Mouse (Mus musculus): Measurements from ENCODE around the gene Sh2d3c. TPM values are rescaled to one million over a fixed set of nuclear protein-coding genes. Genes with fewer than 3 reads are reported as not detected.
A peak's percentile ranks its signal among the peaks of the same experiment; 100 is the strongest.

Sh2d3c gene
- polyA plus RNA-seq, 1 experiment from 2014 or later = 37.8 TPM

DNA sequence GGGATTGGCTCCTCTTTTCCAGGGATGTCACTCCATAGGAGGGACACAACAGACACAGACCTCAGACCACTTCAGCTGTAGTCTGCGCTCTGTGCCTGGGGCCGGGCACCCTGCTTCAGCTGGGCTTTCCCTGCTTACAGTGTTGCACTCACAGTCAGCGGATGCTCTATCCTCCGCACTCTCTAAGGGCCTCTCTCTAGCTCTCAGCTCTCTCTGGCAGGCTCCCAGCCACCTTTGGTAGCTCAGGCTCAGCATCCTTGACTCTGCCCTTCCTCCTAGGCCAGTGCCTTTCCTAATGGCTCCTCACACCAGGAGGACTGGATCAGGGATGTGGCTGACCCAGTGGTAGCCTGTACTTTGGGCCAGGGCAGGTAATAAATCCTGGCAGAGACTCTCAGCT is 11.1 kb downstream of the Sh2d3c start:
- Histone ChIP-seq H3K27ac (no peak overlapping the region), H3K4me2 (replicated peaks) (no peak overlapping the region), H3K9ac (replicated peaks) (no peak overlapping the region), H3K4me1 (replicated peaks) (peaks cover 12% of the 10 kb centered on the region), H3K27me3 (no peaks in the 10 kb centered on the region), H3K36me3 (no peaks in the 10 kb centered on the region), H3K9me3 (no peaks in the 10 kb centered on the region), H3K4me3 (replicated peaks) (no peak overlapping the region)
- no peak for ATAC-seq
- WGBS = 78% methylated on average over 4 of the region's 4 CpGs

DNA sequence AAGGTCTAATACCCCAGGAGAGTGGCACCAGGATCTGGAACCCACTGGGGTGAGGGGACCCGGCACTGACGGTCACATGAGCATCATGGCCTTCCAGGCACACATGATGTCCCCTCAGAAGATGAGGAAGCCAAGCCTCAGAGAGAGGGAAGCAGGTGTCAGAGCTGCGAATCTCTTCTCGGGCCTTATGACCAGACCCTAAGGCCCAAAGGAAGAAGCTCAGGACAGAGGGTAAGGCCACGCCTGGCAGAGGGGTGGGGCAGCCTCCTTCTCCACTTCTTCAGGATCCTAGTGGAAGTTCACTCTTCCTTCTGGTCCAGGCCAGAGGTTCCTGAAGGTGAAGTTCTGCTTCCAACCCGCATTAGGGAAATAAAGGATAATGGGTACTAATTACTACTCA is 11.8 kb downstream of the Sh2d3c start:
- Histone ChIP-seq H3K36me3 (no peaks in the 10 kb centered on the region), H3K27me3 (no peaks in the 10 kb centered on the region), H3K9ac (replicated peaks) (no peak overlapping the region), H3K9me3 (no peaks in the 10 kb centered on the region), H3K4me2 (replicated peaks) (no peak overlapping the region), H3K27ac (no peak overlapping the region), H3K4me1 (replicated peaks) (peaks cover 8% of the 10 kb centered on the region), H3K4me3 (replicated peaks) (no peak overlapping the region)
- WGBS = 85% methylated on average over 6 of the region's 6 CpGs
- no peak for ATAC-seq

DNA sequence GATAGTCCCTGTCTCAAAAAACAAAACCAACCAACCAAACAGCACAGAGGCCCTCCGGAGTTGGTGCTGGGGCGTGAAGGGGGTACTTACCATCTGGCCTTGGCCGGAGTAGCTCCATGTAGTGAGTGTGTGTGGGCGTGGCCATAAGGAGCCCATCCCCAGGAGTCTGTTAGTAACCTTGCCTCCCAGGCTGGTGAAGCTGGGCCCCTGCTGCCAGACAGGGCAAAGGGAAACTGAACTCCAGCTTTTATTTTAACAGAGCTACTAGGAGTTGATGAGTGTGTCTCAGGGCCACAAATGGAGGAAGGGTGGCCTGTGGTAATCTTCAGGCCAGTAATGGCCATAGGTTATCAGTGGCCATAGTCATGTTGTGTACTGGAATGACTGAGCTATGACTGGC is 13.6 kb downstream of the Sh2d3c start:
- H3K9ac ChIP-seq (replicated peaks) = no peak overlapping the region
- H3K4me3 ChIP-seq (replicated peaks) = no peak overlapping the region
- no peaks in the 10 kb centered on the region for H3K27me3 ChIP-seq
- H3K27ac ChIP-seq = no peak overlapping the region; the same call in 1 of the 2 replicates
- H3K9me3 ChIP-seq = no peaks in the 10 kb centered on the region
- H3K36me3 ChIP-seq = no peaks in the 10 kb centered on the region
- H3K4me1 ChIP-seq (replicated peaks) = peaks cover 9% of the 10 kb centered on the region; the same call in 1 of the 2 replicates
- WGBS = 35% methylated on average over 4 of the region's 4 CpGs
- H3K4me2 ChIP-seq (replicated peaks) = no peak overlapping the region
- 0 out of 2 replicates have a peak, but pooled peaks have one; percentile 10 for ATAC-seq

DNA sequence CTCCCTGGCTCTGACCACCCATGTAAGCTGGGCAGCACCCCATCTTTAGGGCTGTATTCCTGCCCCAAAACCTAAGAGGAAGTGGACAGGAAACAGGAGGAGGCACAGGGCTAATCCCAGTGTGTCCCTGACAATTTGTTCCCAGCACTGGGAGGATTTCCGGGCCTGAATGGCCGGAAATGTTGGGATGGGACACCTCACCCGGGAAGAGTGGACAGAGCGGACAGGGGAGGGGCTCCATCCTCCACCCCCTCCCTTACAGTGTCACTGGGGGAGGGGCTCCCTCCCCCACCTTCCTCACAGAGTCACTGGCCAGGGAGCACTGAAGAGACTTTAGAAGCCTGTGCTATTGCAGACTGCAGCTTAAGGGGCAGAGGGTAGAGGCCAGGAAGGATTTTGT is 14.1 kb downstream of the Sh2d3c start:
- Histone ChIP-seq H3K9ac (replicated peaks) (no peak overlapping the region), H3K4me3 (replicated peaks) (no peak overlapping the region), H3K36me3 (no peaks in the 10 kb centered on the region), H3K27me3 (peaks cover 4% of the 10 kb centered on the region; the same call in 1 of the 2 replicates), H3K27ac (no peak overlapping the region; the same call in 1 of the 2 replicates), H3K4me2 (replicated peaks) (no peak overlapping the region), H3K4me1 (replicated peaks) (peaks cover 13% of the 10 kb centered on the region), H3K9me3 (no peaks in the 10 kb centered on the region)
- WGBS = 51% methylated on average over 4 of the region's 4 CpGs
- ATAC-seq = no peak

DNA sequence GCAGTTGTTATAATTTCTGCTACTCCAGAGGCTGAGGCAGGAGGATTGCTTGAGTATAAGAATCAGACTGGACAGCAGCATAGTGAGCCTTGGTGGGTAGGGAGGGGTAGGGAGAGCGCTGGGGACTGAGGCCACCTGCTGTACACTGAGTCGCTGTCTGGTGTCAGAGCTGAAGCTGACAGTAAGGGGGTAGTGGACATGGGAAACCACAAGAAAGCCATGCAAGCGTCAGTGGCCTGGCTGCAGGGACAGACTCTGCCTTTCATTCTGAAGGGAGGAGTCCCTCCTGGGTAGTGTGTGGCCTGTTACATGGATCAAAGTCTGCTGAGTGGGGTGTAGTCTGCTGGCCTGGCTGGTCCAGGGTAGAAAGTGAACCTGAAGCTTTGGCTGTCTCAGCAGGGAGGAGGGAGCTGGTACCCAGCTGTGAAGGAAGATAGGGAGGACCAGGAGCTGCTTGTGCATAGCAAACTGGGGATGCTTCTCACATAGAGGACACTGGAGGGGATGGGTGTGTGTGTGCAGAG is 15.5 kb downstream of the Sh2d3c start:
- no peaks in the 10 kb centered on the region for H3K36me3 ChIP-seq
- no peaks in the 10 kb centered on the region for H3K9me3 ChIP-seq
- H3K27ac ChIP-seq = no peak overlapping the region
- no peak for ATAC-seq
- peaks cover 4% of the 10 kb centered on the region; the same call in 1 of the 2 replicates for H3K27me3 ChIP-seq
- H3K9ac ChIP-seq (replicated peaks) = no peak overlapping the region
- H3K4me2 ChIP-seq (replicated peaks) = no peak overlapping the region
- no peak overlapping the region for H3K4me3 ChIP-seq (replicated peaks)
- 22% methylated on average over 3 of the region's 3 CpGs for WGBS
- H3K4me1 ChIP-seq (replicated peaks) = peaks cover 18% of the 10 kb centered on the region; the same call in 1 of the 2 replicates

DNA sequence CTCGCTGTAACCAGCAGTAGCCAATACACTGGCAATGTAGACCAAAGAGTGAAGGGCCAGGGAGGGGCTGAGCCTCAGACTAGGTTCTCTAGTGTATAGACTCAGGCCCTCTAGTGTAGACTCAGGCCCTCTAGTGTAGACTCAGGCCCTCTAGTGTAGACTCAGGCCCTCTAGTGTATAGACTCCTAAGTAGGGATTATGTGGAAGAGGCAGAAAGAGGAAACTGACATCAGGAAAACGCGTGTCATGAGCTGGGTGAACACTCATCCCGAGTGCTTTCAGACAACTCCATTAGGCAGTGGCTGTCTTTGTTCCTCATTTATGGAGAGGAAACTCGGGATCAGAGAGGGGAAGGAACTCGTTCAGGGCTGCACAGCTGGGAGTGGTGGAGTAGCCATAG is 16.2 kb downstream of the Sh2d3c start:
- H3K4me1 ChIP-seq (replicated peaks) = peaks cover 18% of the 10 kb centered on the region
- no peak overlapping the region for H3K4me3 ChIP-seq (replicated peaks)
- 53% methylated on average over 6 of the region's 6 CpGs for WGBS
- ATAC-seq = no peak
- H3K27me3 ChIP-seq = peaks cover 4% of the 10 kb centered on the region; the same call in 1 of the 2 replicates
- no peaks in the 10 kb centered on the region for H3K36me3 ChIP-seq
- H3K27ac ChIP-seq = no peak overlapping the region
- no peaks in the 10 kb centered on the region for H3K9me3 ChIP-seq
- no peak overlapping the region for H3K4me2 ChIP-seq (replicated peaks)
- H3K9ac ChIP-seq (replicated peaks) = no peak overlapping the region

DNA sequence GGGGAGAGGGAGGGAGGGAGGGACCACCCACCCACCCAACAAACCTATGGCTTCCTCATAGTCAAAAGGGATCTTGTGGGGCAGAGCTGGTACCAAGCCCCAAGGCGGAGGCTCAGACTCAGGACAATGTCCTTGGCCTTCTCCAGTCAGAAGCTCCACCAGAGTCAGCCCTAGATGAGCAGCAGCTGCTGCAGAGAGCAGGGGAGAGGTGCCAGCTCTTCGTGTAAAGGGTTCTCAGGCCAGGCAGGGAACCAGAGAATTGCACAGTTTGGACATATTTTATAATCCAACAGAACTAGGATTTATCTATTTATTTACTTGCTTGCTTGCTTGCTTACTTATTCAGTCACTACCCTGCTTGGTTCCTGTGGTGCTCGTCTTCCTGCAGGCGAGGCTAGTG is 18.5 kb downstream of the Sh2d3c start:
- peaks cover 39% of the 10 kb centered on the region for H3K4me1 ChIP-seq (replicated peaks)
- H3K27me3 ChIP-seq = peaks cover 4% of the 10 kb centered on the region; the same call in 1 of the 2 replicates
- H3K9me3 ChIP-seq = no peaks in the 10 kb centered on the region
- no peaks in the 10 kb centered on the region for H3K36me3 ChIP-seq
- ATAC-seq = no peak
- H3K4me3 ChIP-seq (replicated peaks) = no peak overlapping the region
- H3K27ac ChIP-seq = no peak overlapping the region
- H3K4me2 ChIP-seq (replicated peaks) = no peak overlapping the region
- 0 out of 2 replicates have a peak overlapping the region, but pooled peaks have one; percentile 21 for H3K9ac ChIP-seq (replicated peaks)
- WGBS = 71% methylated on average over 4 of the region's 4 CpGs

DNA sequence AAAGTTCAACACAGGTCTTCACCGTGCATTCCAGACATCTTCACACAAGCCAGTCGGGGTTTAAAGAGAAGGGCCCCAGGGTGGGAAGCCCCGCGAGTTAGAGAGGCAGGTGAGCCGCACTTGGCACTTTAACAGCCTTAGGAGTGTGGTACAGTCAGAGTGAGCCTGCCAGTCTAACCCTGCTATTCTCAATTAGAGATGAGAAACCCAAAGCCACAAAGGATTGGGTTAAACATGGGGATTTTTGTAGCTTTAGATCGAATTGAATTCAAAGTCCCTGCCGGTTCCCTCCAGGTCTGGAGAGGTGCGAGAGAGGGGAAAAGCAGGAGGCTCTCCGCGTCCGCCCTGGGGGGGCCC is 20.0 kb downstream of the Sh2d3c start, which contains the start of gene 6330409D20Rik:
6330409D20Rik (minus strand) TSS at position 101 of the 357 bp plus-strand sequence.
- Histone ChIP-seq H3K4me1 (replicated peaks) (peaks cover 44% of the 10 kb centered on the region), H3K36me3 (peaks cover 15% of the 10 kb centered on the region), H3K9me3 (no peaks in the 10 kb centered on the region), H3K4me2 (replicated peaks) (peak within 1 kb of the TSS; percentile 84), H3K27me3 (peaks cover 4% of the 10 kb centered on the region; the same call in 1 of the 2 replicates), H3K27ac (peak within 1 kb of the TSS; percentile 88), H3K9ac (replicated peaks) (peak within 1 kb of the TSS; percentile 87), H3K4me3 (replicated peaks) (peak within 1 kb of the TSS; percentile 75)
- ATAC-seq = peak; percentile 6; the same call in 1 of the 2 replicates
- WGBS = 8% methylated on average over 11 of the region's 11 CpGs

DNA sequence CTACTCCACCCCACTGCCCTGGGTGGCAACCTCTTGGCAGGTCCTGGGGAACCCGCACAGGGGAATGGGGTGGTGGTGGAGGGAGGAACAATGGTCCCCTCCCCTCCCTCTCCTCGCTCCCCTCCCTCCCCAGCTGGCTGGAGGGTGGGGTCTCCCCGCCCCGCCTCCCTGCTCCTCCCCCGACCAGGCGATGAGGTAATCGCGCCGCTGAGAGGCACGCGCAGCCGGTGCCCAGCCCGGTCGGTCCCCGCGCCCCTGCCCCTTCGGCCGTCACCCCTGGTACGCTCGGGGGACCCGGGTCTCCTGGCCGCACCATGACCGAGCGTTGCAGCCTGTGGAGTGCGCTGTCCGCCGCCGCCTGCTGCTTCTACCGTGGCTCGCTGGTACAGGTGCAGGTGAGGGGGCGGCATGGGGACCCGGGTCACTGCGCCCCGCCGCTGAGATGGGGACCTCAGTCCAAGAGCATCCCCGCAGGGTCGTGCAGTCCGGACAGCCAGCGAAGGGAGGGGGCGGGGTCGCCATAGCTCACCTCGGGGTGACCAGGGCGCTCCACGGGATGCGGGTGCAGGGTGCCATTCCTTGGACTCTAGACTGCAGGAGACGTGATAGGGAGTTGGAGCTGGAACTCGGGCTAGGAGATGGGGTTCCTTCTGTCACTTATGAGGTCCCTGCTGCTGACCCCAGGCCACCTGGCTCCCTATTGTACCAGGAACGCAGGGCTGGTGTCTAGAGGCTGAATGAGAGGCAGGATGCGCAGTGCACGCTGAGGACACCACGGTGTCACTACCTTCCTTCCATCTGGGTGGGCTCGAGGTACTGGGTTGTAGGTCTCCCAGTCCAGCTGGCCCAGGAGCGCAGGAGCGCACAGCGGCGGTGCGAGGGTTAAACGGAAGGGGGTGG is 20.7 kb downstream of the Sh2d3c start:
- Histone ChIP-seq H3K9me3 (no peaks in the 10 kb centered on the region), H3K4me2 (replicated peaks) (peak overlapping the region; percentile 84), H3K36me3 (peaks cover 21% of the 10 kb centered on the region), H3K4me1 (replicated peaks) (peaks cover 44% of the 10 kb centered on the region), H3K4me3 (replicated peaks) (peak overlapping the region; percentile 75), H3K27ac (peak overlapping the region; percentile 88), H3K9ac (replicated peaks) (peak overlapping the region; percentile 87), H3K27me3 (peaks cover 4% of the 10 kb centered on the region; the same call in 1 of the 2 replicates)
- peak; percentile 56 for ATAC-seq
- 2% methylated on average over 51 of the region's 58 CpGs for WGBS

DNA sequence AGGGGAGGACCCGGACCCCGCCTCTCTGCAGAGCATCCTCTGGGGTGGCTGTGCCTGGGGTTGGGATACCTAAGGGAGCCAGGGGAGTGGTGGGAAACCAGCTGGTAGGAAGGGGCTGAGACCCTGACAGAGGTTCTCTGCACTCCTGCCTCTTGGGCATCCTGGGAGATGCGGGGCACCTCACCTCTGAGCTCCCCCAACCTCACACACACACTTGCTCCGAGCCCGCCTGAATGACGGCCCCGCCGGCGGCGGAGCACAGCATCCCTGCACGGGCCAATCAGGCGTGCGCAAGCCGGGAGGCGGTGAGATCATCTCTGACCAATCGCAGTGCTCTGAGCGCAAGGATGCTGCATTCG is 21.3 kb downstream of the Sh2d3c start:
- 1% methylated on average over 12 of the region's 18 CpGs for WGBS
- peaks cover 44% of the 10 kb centered on the region for H3K4me1 ChIP-seq (replicated peaks)
- ATAC-seq = peak; percentile 94

DNA sequence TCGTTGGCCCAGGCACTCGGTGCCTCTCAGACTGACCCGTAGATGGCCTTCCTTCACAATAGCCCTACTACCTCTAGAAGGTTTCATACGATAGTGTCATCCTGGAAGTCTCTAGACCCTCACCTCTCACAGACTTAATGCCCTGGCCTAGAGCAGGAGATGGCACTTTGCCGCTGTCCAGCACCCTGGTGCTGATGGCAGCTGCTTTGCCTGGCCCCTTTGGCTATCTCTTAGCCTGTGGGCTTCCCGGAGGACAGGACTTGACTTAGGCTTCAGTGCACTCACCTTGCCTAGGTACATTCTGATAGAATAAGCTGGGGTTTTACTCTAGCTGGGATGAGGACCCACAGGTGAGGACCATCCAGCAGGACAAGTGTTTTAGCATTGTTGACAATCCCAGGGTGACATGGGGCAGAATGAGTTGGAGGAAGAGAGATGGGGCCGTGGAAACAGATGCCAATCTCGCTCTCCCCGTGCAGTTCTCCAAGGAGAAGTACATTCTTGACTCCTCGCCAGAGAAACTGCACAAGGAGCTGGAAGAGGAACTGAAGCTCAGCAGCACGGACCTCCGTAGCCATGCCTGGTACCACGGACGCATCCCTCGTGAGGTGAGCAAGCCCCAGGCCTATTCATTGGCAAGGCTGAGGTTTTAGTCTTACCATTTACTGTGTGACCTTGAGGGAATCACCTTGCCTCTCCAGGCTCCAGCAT is 23.6 kb downstream of the Sh2d3c start:
- Histone ChIP-seq H3K4me1 (replicated peaks) (peaks cover 40% of the 10 kb centered on the region), H3K27ac (no peak overlapping the region), H3K9me3 (no peaks in the 10 kb centered on the region), H3K9ac (replicated peaks) (peak overlapping the region; percentile 32; the same call in 1 of the 2 replicates), H3K27me3 (peaks cover 4% of the 10 kb centered on the region; the same call in 1 of the 2 replicates), H3K4me3 (replicated peaks) (no peak overlapping the region), H3K4me2 (replicated peaks) (no peak overlapping the region), H3K36me3 (peaks cover 47% of the 10 kb centered on the region)
- no peak for ATAC-seq
- WGBS = 82% methylated on average over 15 of the region's 15 CpGs

More for the DNA sequence above, 21.3 kb downstream of the Sh2d3c start:
- Histone ChIP-seq H3K36me3 (peaks cover 28% of the 10 kb centered on the region), H3K4me3 (replicated peaks) (peak overlapping the region; percentile 75), H3K4me2 (replicated peaks) (peak overlapping the region; percentile 84), H3K27me3 (peaks cover 4% of the 10 kb centered on the region; the same call in 1 of the 2 replicates), H3K9me3 (no peaks in the 10 kb centered on the region), H3K9ac (replicated peaks) (peak overlapping the region; percentile 87), H3K27ac (peak overlapping the region; percentile 88)

Data from midbrain, embryonic 13.5 days (tissue).